Mouse (Mus musculus) brown adipose tissue, adult 24 weeks (tissue): Measurements from ENCODE around the gene Rpl11. TPM values are rescaled to one million over a fixed set of nuclear protein-coding genes. Genes with fewer than 3 reads are reported as not detected.
"Not testable (repeated sequence)": the region's sequence is repeated elsewhere in the genome, so short reads cannot be mapped to it uniquely, and the experiment has no call there.

Experiments
- H3K27ac ChIP-seq: fragments of 200-500 bp; replicated peaks from 2 replicates; pipeline ENCODE4 v1.5.1; 2012; ENCODE audit warnings: low read depth, mild to moderate bottlenecking, low read length
- H3K4me1 ChIP-seq: fragments of 200-500 bp; 2 replicates; pipeline ENCODE4 v1.6.1; 2012; ENCODE audit warnings: low read length, mixed read lengths; ENCODE audit not compliant: control insufficient read depth, insufficient read depth, insufficient read length
- H3K4me3 ChIP-seq: fragments of 200-500 bp; 2 replicates; pipeline ENCODE4 v1.5.1; 2012; ENCODE audit warnings: low read depth, mild to moderate bottlenecking, low read length, moderate library complexity; ENCODE audit not compliant: insufficient read depth
- polyA plus RNA-seq: library from polyadenylated mRNA; stranded (reverse); fragments of >200 nt; gene quantifications from 2 replicates; pipeline ENCODE4 v1.2.4, GENCODE M21; 2012; ENCODE audit not compliant: missing spikeins, insufficient read depth, insufficient read length

The Rpl11 gene
- polyA plus RNA-seq, 1 experiment: 772 TPM

DNA sequence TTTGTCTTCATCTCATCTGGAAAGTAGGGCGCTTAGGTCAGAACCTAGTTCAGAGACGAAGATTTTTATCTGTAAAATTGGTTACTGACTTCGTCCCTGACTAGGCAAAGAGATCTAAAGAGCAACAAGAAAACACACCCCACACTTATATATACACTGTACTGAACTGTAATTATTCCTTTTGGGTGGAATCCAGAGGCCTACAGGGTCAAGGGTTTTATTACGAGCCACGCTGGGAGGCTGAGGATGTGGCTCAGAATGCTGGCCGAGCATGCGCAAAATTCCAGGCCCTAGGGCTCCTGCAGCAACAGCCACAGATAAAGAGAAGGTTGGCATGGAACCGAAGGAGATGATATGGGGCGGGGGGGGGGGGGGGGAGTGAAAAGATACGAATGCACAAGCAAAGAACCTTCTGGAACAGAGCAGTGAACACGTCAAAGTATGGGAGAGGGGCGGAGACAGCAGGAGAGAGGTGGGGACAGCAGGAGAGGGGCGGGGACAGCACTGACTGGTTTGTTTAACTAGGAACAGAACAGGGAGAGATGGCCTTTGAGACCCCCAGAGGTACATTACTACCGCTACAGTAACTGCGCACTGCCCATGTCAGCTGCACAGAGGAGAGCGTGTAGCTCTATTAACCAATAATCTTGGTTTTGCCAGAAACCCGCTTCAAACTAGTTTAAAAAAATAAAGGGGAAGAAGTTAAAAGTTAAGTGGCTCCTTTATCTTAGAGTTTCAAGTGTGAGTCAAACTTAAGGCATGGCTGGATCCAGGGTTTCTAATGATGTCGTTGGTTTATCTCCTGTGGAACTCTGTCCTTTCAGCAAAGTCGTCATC, 30.3 kb upstream of the Rpl11 start:
- Histone ChIP-seq H3K4me1 (no peaks in the 10 kb centered on the region), H3K27ac (no peak overlapping the region), H3K4me3 (no peak overlapping the region)

DNA sequence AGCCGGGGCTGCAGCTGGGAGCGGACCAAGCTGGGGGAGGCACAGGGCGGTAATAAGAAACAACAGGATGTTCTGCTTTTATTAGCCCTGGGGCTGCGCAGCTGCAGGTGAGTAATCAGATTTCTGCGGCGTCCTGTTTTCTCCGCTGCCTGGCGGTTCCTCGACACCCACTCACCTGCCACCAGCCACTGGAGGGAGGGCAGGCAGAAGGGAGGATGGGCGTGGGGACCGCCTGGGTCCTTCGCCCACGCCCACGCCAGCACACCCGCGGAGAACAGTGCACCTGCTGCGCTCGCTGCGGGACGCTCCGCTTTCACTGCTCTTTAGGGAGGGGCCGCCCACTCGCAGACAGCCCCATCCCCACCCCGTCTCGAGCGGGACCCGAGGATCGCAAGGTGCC, 28.5 kb upstream of the Rpl11 start:
- H3K27ac ChIP-seq: no peak overlapping the region
- 0 out of 2 replicates have a peak overlapping the region, but pooled peaks have one; percentile 1 for H3K4me3 ChIP-seq
- no peaks in the 10 kb centered on the region for H3K4me1 ChIP-seq

DNA sequence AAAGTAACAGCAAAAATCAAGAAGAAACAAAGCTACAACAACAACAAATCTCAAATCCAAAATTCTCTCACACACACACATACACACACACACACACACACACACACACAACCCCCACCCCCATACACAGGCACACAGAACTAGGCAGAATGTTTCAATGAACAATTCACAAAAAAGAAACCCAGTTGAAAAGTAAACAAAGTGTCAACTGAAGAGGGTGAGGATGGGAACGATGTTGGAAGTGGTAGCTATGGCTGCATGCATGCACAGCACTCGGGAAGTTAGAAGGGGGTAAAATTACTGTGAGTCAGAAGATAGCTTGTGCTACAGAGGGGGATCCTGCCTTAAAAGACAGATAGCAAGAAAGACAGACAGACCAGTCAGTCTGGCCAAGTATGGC, 25.4 kb upstream of the Rpl11 start:
- Histone ChIP-seq H3K4me1 (no peaks in the 10 kb centered on the region), H3K4me3 (no peak overlapping the region), H3K27ac (no peak overlapping the region)

DNA sequence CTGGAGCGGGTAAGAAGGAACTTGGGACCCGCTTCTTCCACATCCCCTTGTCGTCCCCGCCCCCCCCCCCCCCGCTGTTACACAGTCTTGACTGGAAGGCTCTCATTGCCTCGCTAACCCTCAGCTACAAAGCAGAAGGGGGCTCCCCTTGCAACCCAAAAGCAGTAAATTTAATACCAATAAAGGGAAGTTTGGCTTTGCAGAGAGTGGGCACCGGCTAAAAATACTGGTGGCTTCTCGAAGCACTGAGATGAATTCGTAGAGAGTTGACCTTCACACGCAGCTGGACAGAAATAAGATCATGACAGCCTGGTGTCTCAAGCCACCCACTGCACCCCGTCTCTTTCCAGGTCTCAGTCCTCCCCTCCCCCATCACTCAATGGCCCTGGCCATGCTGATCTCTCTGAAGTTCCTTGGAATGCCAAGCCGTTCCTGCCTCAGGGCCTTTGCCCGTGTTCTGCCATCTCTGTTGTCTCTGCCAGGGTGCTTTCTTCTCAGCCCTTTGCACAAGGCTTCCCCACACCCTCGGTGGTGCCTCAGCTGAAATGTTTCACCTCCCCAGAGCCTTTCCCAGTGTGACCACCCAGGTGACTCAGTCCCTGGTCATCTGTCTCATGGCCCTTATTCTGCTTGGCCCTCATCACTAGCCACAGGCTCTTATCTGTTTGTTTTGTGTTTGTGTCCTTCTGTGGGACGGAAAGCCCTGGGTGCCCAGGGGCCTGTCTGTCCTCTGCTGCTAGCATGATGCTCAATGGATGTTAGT, 23.7 kb upstream of the Rpl11 start:
- H3K4me1 ChIP-seq: no peaks in the 10 kb centered on the region
- H3K4me3 ChIP-seq: no peak overlapping the region
- H3K27ac ChIP-seq: no peak overlapping the region

DNA sequence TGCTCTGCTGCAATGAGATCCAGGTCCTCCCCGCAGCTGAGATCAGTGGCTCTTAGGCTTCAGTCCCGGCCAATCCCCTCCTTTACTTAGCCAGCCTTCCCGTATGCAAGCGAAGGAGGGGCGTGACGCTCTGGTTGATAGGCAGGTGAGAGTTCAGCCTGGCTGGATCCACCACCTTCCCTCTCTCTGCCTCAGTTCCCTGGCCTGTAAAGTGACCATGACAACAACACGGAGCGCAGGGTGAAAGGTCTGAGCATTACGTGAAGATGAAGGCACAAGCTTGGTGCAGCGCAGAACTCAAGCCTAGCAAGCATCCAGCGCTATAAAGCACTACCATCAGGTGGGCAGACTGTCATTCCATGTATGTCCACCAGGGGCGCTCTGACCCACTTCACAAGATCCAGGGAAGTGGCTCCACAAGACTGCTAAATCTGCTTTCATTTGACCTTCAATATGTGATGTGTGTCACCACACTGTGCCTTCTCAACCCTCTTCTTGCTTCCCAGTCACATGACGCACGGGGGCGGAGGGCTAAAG, 18.0 kb upstream of the Rpl11 start:
- H3K4me1 ChIP-seq: peaks cover 3% of the 10 kb centered on the region; the same call in 1 of the 2 replicates
- no peak overlapping the region for H3K4me3 ChIP-seq
- H3K27ac ChIP-seq: 0 out of 2 replicates have a peak overlapping the region, but pooled peaks have one; percentile 11

DNA sequence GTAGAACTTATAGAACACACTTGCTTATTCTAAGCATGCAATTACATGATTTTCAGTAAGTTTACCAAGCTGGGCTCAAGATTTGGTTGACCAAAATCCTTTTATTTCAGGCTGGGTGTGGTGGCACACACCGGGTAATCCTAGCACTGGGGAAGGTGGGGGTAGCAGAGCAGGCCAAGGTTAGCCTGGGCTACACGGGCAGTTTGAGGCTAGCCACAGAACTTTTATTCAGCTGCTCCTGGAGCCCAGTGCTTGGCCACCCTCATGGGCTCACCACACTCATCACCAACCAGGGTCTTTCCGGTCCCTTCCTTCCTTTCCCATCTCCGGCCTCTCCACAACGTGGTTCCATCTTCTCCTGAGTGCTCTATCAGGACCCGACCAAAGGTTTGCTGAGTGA, 17.4 kb upstream of the Rpl11 start:
- Histone ChIP-seq H3K4me1 (peaks cover 3% of the 10 kb centered on the region; the same call in 1 of the 2 replicates), H3K4me3 (no peak overlapping the region), H3K27ac (no peak overlapping the region)

- Histone ChIP-seq H3K4me3 (no peak overlapping the region), H3K27ac (no peak overlapping the region), H3K4me1 (peaks cover 3% of the 10 kb centered on the region; the same call in 1 of the 2 replicates)
These were observed 16.7 kb upstream of the Rpl11 start for GRCm38 (mm10) chr4:136069954-136070353.

- Histone ChIP-seq H3K27ac (no peak overlapping the region), H3K4me3 (no peak overlapping the region), H3K4me1 (peaks cover 3% of the 10 kb centered on the region; the same call in 1 of the 2 replicates)
These were observed 16.1 kb upstream of the Rpl11 start for GRCm38 (mm10) chr4:136069313-136069712.

DNA sequence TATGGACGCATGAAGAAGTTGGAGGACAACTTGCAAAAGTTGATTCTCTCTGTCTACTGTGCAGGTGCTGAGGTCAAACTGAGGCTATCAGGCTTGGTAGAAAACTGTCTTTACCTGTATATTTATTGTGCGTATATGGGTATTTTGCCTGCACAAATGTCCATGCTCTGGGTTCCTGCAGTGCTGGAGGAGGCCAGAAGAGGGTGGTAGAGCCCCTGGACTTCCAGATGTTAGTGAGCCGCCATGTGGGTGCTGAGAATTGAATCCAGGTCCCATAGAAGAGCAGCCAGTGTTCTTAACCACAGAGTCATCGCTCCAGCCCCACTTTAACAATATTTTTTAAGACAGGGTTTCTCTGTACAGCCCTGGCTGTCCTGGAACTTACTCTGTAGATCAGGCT, 9.9 kb upstream of the Rpl11 start:
- H3K27ac ChIP-seq: no peak overlapping the region
- no peaks in the 10 kb centered on the region for H3K4me1 ChIP-seq
- H3K4me3 ChIP-seq: no peak overlapping the region

DNA sequence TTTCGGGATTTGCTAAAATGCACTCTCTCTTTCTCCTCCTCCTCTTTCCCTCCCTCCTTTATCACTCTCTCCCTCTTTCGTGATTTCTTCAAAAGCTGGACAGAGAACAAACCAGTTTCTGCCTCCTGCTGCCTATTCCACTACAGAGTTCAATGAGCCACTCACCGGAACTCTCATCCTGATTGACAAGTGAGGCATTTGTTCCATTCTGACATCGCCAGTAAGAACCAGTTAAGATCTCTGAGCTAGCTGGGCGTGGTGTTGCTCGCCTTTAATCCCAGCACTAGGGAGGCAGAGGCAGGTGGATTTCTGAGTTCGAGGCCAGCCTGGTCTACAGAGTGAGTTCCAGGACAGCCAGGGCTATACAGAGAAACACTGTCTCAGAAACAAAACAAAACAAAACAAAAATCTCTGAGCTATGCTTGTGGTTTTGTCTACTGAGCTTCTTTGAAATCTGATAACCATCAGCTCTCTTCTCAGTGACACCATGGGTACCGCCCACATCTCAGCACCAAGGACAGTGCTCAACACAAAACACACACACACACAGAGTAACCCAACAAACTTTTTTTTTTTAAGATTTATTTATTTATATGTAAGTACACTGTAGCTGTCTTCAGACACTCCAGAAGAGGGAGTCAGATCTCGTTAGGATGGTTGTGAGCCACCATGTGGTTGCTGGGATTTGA, 6.7 kb upstream of the Rpl11 start:
- H3K27ac ChIP-seq, H3K4me3 ChIP-seq, H3K4me1 ChIP-seq: not testable (repeated sequence)

DNA sequence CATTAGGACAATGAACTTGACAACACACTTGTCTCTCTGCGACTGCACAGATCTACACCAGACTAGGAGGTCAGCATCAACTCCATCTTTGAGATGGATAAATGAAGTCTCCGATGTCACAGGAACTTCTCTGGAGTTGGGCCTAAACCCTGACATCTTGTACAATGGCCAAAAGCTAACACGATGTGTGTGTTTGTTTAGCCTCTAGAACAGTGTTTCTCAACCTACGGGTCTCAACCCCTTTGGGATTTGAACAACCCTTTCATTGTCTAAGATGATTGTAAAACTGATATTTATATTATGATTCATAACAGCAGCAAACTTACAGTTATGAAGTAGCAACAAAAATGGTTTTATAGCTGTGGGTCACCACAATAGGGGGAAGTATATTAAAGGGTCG, 4.7 kb upstream of the Rpl11 start:
- Histone ChIP-seq H3K4me3 (no peak overlapping the region), H3K4me1 (no peaks in the 10 kb centered on the region), H3K27ac (no peak overlapping the region)

DNA sequence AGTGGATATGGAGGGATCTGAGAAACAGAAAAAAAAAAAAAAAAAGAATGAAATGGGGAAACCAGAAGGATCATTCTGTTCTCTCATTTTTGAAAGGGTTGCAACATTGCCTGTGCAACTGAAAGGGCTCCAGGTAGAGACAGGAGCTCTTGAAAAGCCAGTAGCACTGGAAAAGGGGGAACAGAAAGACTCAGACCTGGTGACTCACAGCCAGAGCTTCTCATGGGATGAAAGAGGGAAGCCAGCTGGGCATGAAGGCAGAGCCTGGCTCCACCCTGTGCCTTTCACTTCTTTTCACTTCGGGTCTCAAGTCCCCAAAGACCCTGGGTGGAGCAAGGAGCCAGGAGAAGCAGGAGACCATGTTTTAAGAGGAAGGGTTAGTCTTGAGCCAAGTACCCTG, 2.8 kb upstream of the Rpl11 start:
- Histone ChIP-seq H3K4me3 (no peak overlapping the region), H3K4me1 (no peaks in the 10 kb centered on the region), H3K27ac (no peak overlapping the region)

DNA sequence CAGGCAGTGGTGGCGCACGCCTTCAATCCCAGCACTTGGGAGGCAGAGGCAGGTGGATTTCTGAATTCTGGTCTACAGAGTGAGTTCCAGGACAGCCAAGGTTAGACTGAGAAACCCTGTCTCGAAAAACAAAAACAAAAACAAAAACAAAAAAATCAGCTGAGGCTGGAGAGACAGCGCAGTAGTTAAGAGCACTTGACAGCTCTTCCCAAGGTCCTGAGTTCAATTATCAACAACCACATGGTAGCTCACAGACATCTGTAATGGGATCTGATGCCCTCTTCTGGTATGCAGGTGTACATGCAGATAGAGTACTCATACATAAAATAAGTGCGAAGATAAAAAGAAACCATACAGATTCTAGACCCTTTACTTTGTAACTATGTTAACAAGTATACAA, 615 bp upstream of the Rpl11 start:
- H3K4me3 ChIP-seq: no peak overlapping the region
- H3K4me1 ChIP-seq: peaks cover 5% of the 10 kb centered on the region
- no peak overlapping the region for H3K27ac ChIP-seq

DNA sequence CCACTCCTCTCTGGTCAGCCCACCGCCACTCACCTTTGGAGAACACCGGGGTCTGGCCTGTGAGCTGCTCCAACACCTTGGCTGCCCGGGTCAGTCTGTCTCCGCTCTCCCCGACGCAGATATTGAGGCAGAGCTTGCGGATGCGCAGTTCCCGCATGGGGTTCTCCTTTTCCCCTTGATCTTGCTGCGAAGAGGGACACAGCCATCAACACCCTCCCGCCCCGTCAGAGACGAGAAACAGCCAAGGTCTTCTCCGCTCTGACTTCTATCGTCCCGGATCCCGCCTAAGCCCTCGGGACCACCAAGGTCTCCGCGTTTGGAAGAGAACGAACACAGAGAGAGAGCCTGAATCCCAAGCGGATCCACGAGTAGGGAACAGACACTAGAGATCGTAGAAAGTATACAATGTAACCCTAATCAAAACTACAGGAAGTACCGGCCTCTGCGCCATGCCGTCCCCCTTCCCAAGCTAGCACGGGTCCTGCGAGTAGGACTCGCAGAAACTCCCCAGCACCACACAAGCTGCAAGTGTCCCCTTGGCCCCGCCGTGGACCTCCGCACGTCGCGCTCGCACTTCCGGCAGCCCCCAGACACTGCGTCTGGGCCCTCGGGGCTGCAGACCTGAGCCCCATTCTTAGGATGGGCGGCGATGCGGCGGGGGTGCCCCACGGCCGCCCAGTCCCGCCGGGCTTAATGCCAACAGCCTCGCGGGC, 538 bp downstream of the Rpl11 start:
- Histone ChIP-seq H3K4me1 (peaks cover 9% of the 10 kb centered on the region), H3K4me3 (peak overlapping the region; percentile 95), H3K27ac (peak overlapping the region; percentile 79)
